ENCODE assay signal across 8 mouse cellular contexts in the genomic region with DNA sequence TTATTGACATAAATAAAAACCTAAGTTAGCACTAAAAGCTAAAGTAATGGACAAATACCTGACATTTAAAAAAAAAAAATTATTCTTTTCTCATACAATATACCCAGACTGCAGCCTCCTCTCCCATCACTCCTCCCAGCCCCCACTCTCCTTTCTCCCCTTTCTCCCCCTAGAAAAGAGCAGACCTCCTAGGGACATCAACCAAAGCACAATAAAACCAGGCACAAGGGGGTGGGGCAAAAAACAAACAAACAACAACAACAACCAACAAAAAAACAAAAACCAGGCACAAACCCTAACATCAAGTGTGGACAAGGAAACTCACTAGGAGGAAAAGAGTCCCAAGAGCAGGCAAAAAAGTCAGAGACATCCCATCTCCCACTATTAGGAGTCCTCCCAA. TPM values are rescaled to one million over a fixed set of nuclear protein-coding genes. Genes with fewer than 3 reads are reported as not detected.
DNase-seq lines count a peak whose midpoint lies in the region; ATAC-seq and TF ChIP-seq lines count a peak whose summit lies in the region.

No protein-coding gene starts in this region.

- H3K9me3 ChIP-seq in kidney, postnatal 0 days (replicated peaks; ENCODE audit: low read length) = no peaks in the 10 kb centered on the region
- no peaks in the 10 kb centered on the region for H3K9me3 ChIP-seq in embryonic facial prominence, embryonic 14.5 days (ENCODE audit: control insufficient read depth, low read length)
- H3K9me3 ChIP-seq in intestine, postnatal 0 days (ENCODE audit: control insufficient read depth) = no peaks in the 10 kb centered on the region

- ATAC-seq in kidney, postnatal 0 days (replicated peaks; ENCODE audit: low FRiP score, low read depth) = no peak
- ATAC-seq in embryonic facial prominence, embryonic 14.5 days (ENCODE audit: low read depth) = no peak
- ATAC-seq in intestine, postnatal 0 days = no peak

- peaks cover 10% of the 10 kb centered on the region; the same call in 1 of the 2 replicates for H3K4me1 ChIP-seq in kidney, postnatal 0 days (replicated peaks; ENCODE audit: insufficient read depth, low read length)
- peaks cover 7% of the 10 kb centered on the region; the same call in 1 of the 2 replicates for H3K4me1 ChIP-seq in kidney, adult 2 months (ENCODE audit: control insufficient read depth, insufficient read depth, low read length)
- H3K4me1 ChIP-seq in embryonic facial prominence, embryonic 14.5 days (ENCODE audit: control insufficient read depth, insufficient read depth, low read length) = 0 out of 2 replicates have a peak, but pooled peaks cover 5% of the 10 kb centered on the region
- no peaks in the 10 kb centered on the region; the same call in 1 of the 2 replicates for H3K4me1 ChIP-seq in intestine, postnatal 0 days (replicated peaks; ENCODE audit: control insufficient read depth, insufficient read depth, low read length)
- peaks cover 4% of the 10 kb centered on the region; the same call in 1 of the 2 replicates for H3K4me1 ChIP-seq in small intestine, adult 2 months (ENCODE audit: control insufficient read depth, insufficient read depth, insufficient read length, low read length)

- H3K27ac ChIP-seq in kidney, postnatal 0 days = no peak overlapping the region
- H3K27ac ChIP-seq in kidney, adult 2 months (ENCODE audit: insufficient read depth, low read depth, low read length) = no peak overlapping the region
- no peak overlapping the region; the same call in 1 of the 2 replicates for H3K27ac ChIP-seq in embryonic facial prominence, embryonic 14.5 days (replicated peaks; ENCODE audit: low read depth, low read length)
- H3K27ac ChIP-seq in intestine, postnatal 0 days (ENCODE audit: low read depth, low read length) = no peak overlapping the region
- H3K27ac ChIP-seq in small intestine, adult 2 months (ENCODE audit: insufficient read depth, low read depth, low read length) = no peak overlapping the region

- DNase-seq in kidney, postnatal 0 days (ENCODE audit: low spot score) = no peak
- no peak for DNase-seq in kidney, adult 2 months
- no peak for DNase-seq in embryonic facial prominence, embryonic 14.5 days (ENCODE audit: low spot score)
- DNase-seq in adrenal gland, postnatal 25 days = no peak
- DNase-seq in kidney, postnatal 10 days = no peak
- no peak for DNase-seq in left cerebral cortex, adult 9 months (ENCODE audit: low spot score in 2 of 2)

- H3K4me3 ChIP-seq in kidney, postnatal 0 days (replicated peaks; ENCODE audit: low read depth, low read length) = no peak overlapping the region
- H3K4me3 ChIP-seq in kidney, adult 2 months (ENCODE audit: insufficient read depth, low read depth, low read length) = no peak overlapping the region
- peak overlapping the region; percentile 9; the same call in 1 of the 2 replicates for H3K4me3 ChIP-seq in embryonic facial prominence, embryonic 14.5 days (ENCODE audit: low read depth, low read length)
- H3K4me3 ChIP-seq in intestine, postnatal 0 days (ENCODE audit: low read depth, low read length) = no peak overlapping the region
- H3K4me3 ChIP-seq in small intestine, adult 2 months (ENCODE audit: low read depth, low read length) = peak overlapping the region; percentile 26; the same call in 1 of the 2 replicates

- no peak for TF ChIP-seq POLR2A in kidney, adult 2 months (IDR thresholded peaks at IDR 0.05; ENCODE audit: low read depth, low read length)
- no peak for TF ChIP-seq POLR2A in small intestine, adult 2 months (IDR thresholded peaks at IDR 0.05; ENCODE audit: low read depth, low read length)

- no peaks in the 10 kb centered on the region for H3K27me3 ChIP-seq in kidney, postnatal 0 days (ENCODE audit: insufficient read depth, low read length)
- no peaks in the 10 kb centered on the region for H3K27me3 ChIP-seq in kidney, adult 2 months (replicated peaks; ENCODE audit: control insufficient read depth, insufficient read depth, low read length)
- no peaks in the 10 kb centered on the region for H3K27me3 ChIP-seq in embryonic facial prominence, embryonic 14.5 days (replicated peaks; ENCODE audit: control insufficient read depth, insufficient read depth, low read length)
- no peaks in the 10 kb centered on the region for H3K27me3 ChIP-seq in intestine, postnatal 0 days (replicated peaks; ENCODE audit: control insufficient read depth, insufficient read depth, low read length)
- no peaks in the 10 kb centered on the region for H3K27me3 ChIP-seq in small intestine, adult 2 months (ENCODE audit: control insufficient read depth, insufficient read depth, low read length)

- TF ChIP-seq CTCF in kidney, postnatal 0 days (IDR thresholded peaks at IDR 0.05; ENCODE audit: low read depth) = no peak
- no peak for TF ChIP-seq CTCF in kidney, adult 2 months (conservative IDR thresholded peaks at IDR 0.05; ENCODE audit: insufficient read depth, insufficient read length, low read depth, low read length)
- no peak for TF ChIP-seq CTCF in intestine, postnatal 0 days (IDR thresholded peaks at IDR 0.05; ENCODE audit: low read depth)
- TF ChIP-seq CTCF in small intestine, adult 2 months (IDR thresholded peaks at IDR 0.05; ENCODE audit: extremely low read depth, insufficient read length, insufficient replicate concordance, low read depth, low read length) = no peak

- peaks cover 13% of the 10 kb centered on the region; the same call in 1 of the 2 replicates for H3K36me3 ChIP-seq in kidney, postnatal 0 days (ENCODE audit: insufficient read depth, low read length)
- no peaks in the 10 kb centered on the region; the same call in none of the 2 replicates for H3K36me3 ChIP-seq in kidney, adult 2 months (ENCODE audit: control insufficient read depth, insufficient read depth, low read length)
- peaks cover 18% of the 10 kb centered on the region for H3K36me3 ChIP-seq in embryonic facial prominence, embryonic 14.5 days (ENCODE audit: control insufficient read depth, insufficient read depth, low read length)
- peaks cover 15% of the 10 kb centered on the region; the same call in 1 of the 2 replicates for H3K36me3 ChIP-seq in intestine, postnatal 0 days (ENCODE audit: control insufficient read depth, insufficient read depth)
- peaks cover 5% of the 10 kb centered on the region for H3K36me3 ChIP-seq in small intestine, adult 2 months (ENCODE audit: control insufficient read depth, insufficient read depth, low read length)

- H3K9ac ChIP-seq in kidney, postnatal 0 days (ENCODE audit: low read depth, low read length) = no peak overlapping the region
- H3K9ac ChIP-seq in embryonic facial prominence, embryonic 14.5 days (ENCODE audit: low read depth, low read length) = no peak overlapping the region
- H3K9ac ChIP-seq in intestine, postnatal 0 days (ENCODE audit: low read depth, low read length) = no peak overlapping the region

- peak overlapping the region; percentile 13; the same call in 1 of the 2 replicates for H3K4me2 ChIP-seq in kidney, postnatal 0 days (ENCODE audit: low read length)
- H3K4me2 ChIP-seq in embryonic facial prominence, embryonic 14.5 days (ENCODE audit: low read depth, low read length) = peak overlapping the region; percentile 31
- H3K4me2 ChIP-seq in intestine, postnatal 0 days (replicated peaks; ENCODE audit: low read depth) = peak overlapping the region; percentile 70

RNA-seq across cellular contexts. Expression of a gene that starts 0.6 kb away (rescaled TPM):
- 415 and 457 TPM in 2 replicates for polyA plus RNA-seq in kidney, postnatal 0 days (2015; fragmentation: Nextera tagmentation; extraction: Ambion mirVana)
- polyA plus RNA-seq in kidney, adult 2 months (2012; rRNA removed) = 271 and 278 TPM in 2 replicates
- polyA plus RNA-seq in embryonic facial prominence, embryonic 14.5 days (2014; fragmentation: Nextera tagmentation; extraction: Ambion mirVana) = 333 and 347 TPM in 2 replicates
- polyA plus RNA-seq in intestine, postnatal 0 days (2015; fragmentation: Nextera tagmentation; extraction: Ambion mirVana) = 255 and 275 TPM in 2 replicates
- polyA plus RNA-seq in small intestine, adult 2 months (2012; rRNA removed) = 125 and 127 TPM in 2 replicates
- 185 and 190 TPM in 2 replicates for total RNA-seq in adrenal gland, postnatal 25 days (2021)

RNA-seq across cellular contexts. Expression of a gene that starts 24.1 kb away (rescaled TPM):
- polyA plus RNA-seq in kidney, postnatal 0 days (2015; fragmentation: Nextera tagmentation; extraction: Ambion mirVana) = 5.6 and 6.1 TPM in 2 replicates
- polyA plus RNA-seq in kidney, adult 2 months (2012; rRNA removed) = 5.9 and 7.1 TPM in 2 replicates
- 21.2 and 24.1 TPM in 2 replicates for polyA plus RNA-seq in embryonic facial prominence, embryonic 14.5 days (2014; fragmentation: Nextera tagmentation; extraction: Ambion mirVana)
- 2.2 and 2.4 TPM in 2 replicates for polyA plus RNA-seq in intestine, postnatal 0 days (2015; fragmentation: Nextera tagmentation; extraction: Ambion mirVana)
- 2.9 and 5.2 TPM in 2 replicates for polyA plus RNA-seq in small intestine, adult 2 months (2012; rRNA removed)
- 5.4 and 10.0 TPM in 2 replicates for total RNA-seq in adrenal gland, postnatal 25 days (2021)

RNA-seq across cellular contexts. Expression of a gene that starts 59.5 kb away (rescaled TPM):
- 114 and 123 TPM in 2 replicates for polyA plus RNA-seq in kidney, postnatal 0 days (2015; fragmentation: Nextera tagmentation; extraction: Ambion mirVana)
- 251 and 309 TPM in 2 replicates for polyA plus RNA-seq in kidney, adult 2 months (2012; rRNA removed)
- polyA plus RNA-seq in embryonic facial prominence, embryonic 14.5 days (2014; fragmentation: Nextera tagmentation; extraction: Ambion mirVana) = 79.6 and 80.6 TPM in 2 replicates
- polyA plus RNA-seq in intestine, postnatal 0 days (2015; fragmentation: Nextera tagmentation; extraction: Ambion mirVana) = 176 and 184 TPM in 2 replicates
- polyA plus RNA-seq in small intestine, adult 2 months (2012; rRNA removed) = 37.2 and 55.9 TPM in 2 replicates
- total RNA-seq in adrenal gland, postnatal 25 days (2021) = 88.3 and 122 TPM in 2 replicates

Comparison
In these comparisons a context has a peak if more than half of its experiments do, and no peak if none do; other contexts are left out.
1. H3K4me2 ChIP-seq: peak in every context shown above with its lines; median percentile 70 in intestine, postnatal 0 days; 31 in embryonic facial prominence, embryonic 14.5 days; 13 in kidney, postnatal 0 days.
2. H3K4me3 ChIP-seq: peak in embryonic facial prominence, embryonic 14.5 days (single experiment) and small intestine, adult 2 months (single experiment); none in kidney, postnatal 0 days (single experiment), kidney, adult 2 months (single experiment) and intestine, postnatal 0 days (single experiment).